31 mouse cellular contexts compared by ENCODE assay signal in the genomic region with DNA sequence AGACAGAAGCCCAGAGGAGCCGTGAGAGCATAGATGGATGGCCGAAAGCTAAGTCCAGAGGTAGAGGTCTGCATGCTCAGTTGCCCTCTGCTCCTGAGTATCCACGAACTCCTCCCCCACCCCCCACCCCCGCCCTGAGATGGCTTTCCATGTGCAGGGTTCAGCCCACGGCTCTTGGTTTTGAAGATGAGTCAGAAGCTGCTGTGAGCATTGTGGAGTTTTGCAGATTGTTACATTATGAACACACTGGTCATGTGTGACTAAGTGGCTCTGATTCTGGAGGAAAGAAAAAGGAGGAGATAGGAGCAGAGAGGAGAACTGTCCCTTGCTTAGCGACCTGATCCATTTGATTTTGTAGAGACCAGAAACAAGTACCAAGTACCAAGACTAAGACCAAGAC. TPM values are rescaled to one million over a fixed set of nuclear protein-coding genes. Genes with fewer than 3 reads are reported as not detected.
"Had no signal": no experiment of that assay in that cellular context is flagged by ENCODE, and none has a peak within 500 bp of the region (broad histone marks: within the 10 kb centered on the region; RNA-seq: fewer than 3 reads in every experiment).

No protein-coding gene starts in this region.

- DNase-seq: gastrocnemius, postnatal 14 days; gastrocnemius, postnatal 36 days; heart, adult 2 months; heart, postnatal 14 days; heart, postnatal 36 days; kidney, adult 18-20 months; kidney, adult 8-10 months; kidney, postnatal 10 days; kidney, postnatal 25 days; kidney, postnatal 4 days had no signal

- H3K4me2 ChIP-seq: heart, embryonic 11.5 days; heart, embryonic 13.5 days; heart, embryonic 15.5 days; hindbrain, embryonic 14.5 days; intestine, embryonic 15.5 days; limb, embryonic 13.5 days; limb, embryonic 15.5 days; liver, embryonic 12.5 days had no signal

- H3K36me3 ChIP-seq: heart, embryonic 13.5 days; heart, embryonic 15.5 days; intestine, embryonic 15.5 days; limb, embryonic 13.5 days; limb, embryonic 15.5 days; liver, embryonic 12.5 days had no signal

- H3K27me3 ChIP-seq: heart, embryonic 13.5 days; heart, embryonic 15.5 days; intestine, embryonic 15.5 days; limb, embryonic 13.5 days; limb, embryonic 15.5 days; liver, embryonic 12.5 days had no signal

- H3K4me3 ChIP-seq: heart, adult 2 months; heart, embryonic 13.5 days; heart, embryonic 15.5 days; intestine, embryonic 15.5 days; layer of hippocampus, adult 2 months; left cerebral cortex, adult 2 months; limb, embryonic 13.5 days; limb, embryonic 15.5 days; liver, embryonic 12.5 days had no signal

RNA-seq across cellular contexts. Expression of gene Gm26897, which starts 42.5 kb away (rescaled TPM):
- polyA plus RNA-seq: gonadal fat pad, adult 2 months; heart, adult 2 months; heart, embryonic 11.5 days; heart, embryonic 13.5 days; heart, embryonic 15.5 days; heart, postnatal 0 days; hindbrain, embryonic 11.5 days; hindbrain, embryonic 14.5 days; hindbrain, embryonic 16.5 days; inflammation-experienced regulatory T-cells, adult 6 months; intestine, embryonic 15.5 days; intestine, postnatal 0 days; kidney, embryonic 14.5 days; kidney, embryonic 16.5 days; limb, embryonic 11.5 days; limb, embryonic 13.5 days; limb, embryonic 15.5 days; liver, adult 2 months; liver, embryonic 12.5 days; liver, embryonic 14.5 days had no signal
